Mouse (Mus musculus): ENCODE data around the gene Scgn. TPM values are rescaled to one million over a fixed set of nuclear protein-coding genes. Genes with fewer than 3 reads are reported as not detected.

Scgn gene
- total RNA-seq, 4 experiments from 2014 or later = 2.3 to 4.4 (median 3.1) TPM

DNA sequence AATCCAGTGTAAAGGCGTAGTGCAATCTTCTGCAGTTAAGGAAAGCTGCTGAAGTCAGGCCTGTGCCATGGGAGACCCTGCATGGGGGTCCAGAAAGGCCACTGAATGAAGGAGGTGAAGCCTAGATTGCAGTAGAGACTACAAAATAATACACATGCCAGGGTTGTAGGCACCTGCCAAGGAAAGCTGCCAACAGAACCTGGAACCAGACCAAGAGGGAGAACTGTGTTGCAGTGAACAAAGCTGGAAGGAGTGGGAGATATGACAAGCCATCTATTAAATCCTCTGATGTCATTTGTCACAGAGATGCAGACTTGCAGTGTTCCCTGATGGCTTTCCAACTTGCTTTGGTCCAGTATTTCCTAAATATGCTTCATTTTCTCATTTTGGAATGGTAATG, 52.3 kb downstream of the Scgn start:
- no peak for DNase-seq

DNA sequence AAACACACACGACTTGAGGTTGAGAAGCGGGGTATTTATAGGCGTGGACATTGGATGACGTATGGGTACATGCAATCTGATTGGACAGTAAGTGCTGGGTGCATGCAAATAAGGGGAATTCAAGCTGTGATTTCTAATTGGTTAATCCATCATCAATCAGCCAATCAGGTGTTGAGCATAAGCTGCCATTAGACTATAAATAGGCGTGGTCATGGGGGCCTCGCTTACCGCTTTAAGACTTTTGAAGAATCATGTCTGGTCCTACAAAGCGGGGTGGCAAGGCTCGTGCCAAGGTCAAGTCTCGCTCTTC, 56.8 kb downstream of the Scgn start, which contains the start of gene Hist1h2aa:
TSS of gene Hist1h2aa (plus strand) at position 252 of the 310 bp plus-strand sequence.
- DNase-seq = no peak

DNA sequence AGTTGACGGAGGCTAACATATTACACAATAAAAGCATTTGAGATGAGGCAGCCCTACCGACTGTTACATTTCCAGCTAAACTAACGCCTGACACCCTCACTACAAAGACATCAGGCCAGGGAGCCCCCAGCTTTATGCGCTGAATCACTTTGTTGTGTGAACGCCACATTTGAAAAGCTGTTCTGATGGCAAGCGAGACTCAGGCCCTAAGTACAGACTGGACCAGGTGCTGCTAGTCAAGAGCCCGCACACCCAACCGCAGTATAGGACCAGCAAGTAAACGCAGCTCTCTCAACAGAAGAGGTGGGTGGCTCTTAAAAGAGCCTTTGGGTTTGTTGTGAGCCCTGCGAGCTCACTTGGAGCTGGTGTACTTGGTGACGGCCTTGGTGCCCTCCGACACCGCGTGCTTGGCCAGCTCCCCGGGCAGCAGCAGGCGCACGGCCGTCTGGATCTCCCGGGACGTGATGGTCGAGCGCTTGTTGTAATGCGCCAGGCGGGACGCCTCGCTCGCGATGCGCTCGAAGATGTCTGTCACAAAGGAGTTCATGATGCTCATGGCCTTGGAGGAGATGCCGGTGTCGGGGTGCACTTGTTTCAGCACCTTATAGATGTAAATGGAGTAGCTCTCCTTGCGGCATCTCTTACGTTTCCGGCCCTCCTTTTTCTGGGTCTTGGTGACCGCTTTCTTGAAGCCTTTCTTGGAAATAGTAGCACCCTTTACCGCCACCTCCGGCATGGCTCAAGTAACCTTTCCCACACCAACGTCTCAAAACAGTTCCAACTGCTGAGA, 57.4 kb downstream of the Scgn start, which contains the start of gene Hist1h2ba:
TSS of gene Hist1h2ba (minus strand) at position 736 of the 790 bp plus-strand sequence.
- DNase-seq = no peak

DNA sequence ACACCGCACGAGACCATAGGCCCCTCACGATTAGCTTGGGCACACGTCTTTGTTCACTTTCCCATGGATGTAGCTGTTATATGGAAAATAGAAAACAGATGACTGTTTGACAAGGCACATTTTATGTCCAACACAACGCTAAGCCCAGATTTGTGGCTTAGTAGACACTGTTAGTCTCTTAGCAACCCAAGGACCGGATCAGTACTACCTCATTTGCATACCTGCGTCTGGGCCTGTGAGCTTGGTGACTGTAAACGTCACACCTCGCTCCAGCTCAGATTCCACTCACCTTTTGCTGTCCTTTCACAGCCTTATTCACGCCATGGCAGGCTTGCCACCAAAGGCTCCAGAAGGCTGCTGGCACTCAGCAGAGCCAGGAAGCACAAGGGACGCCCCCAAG, 60.1 kb downstream of the Scgn start:
- no peak for DNase-seq

DNA sequence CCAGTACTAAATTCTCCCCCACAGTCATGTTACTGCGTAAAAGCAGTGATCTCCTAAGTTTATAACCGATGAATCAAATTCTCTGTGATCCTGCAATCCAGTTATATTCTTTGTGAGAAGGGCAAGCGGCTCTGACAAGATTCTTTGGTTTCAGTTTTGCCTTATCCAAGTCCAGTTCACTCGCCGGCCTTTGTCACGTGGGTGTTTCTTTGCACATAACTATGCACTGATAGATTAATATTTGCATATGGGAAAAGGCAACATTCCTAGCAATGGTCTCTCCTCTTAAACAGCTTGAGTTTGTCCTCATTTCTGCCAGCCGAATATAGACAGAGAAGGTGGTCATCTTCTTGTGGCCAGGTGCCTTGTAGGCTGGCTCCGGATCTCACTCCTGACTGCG, 60.6 kb downstream of the Scgn start:
- DNase-seq = no peak

- DNase-seq = no peak
Observed at GRCm38 (mm10) chr13:23928637-23929036, 62.4 kb downstream of the Scgn start.

DNA sequence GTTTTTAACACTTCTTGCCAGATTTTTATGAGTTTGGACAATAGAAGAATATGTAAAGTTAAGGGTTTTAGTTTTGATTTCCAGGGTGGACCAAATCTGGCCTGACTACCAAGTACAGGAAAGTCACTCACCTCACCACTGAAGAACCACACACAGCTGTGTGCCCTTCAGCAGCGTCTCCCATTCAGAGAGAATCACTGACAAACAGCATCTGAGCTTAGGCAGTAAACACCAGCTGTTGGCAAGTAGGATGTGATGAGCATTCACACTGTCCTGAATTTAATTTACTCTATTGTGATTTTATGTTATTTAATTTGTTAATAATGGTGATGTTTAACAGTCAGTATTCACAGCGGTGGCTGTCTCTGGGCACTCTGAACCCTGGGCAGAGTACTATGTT, 65.2 kb downstream of the Scgn start:
- DNase-seq = no peak

DNA sequence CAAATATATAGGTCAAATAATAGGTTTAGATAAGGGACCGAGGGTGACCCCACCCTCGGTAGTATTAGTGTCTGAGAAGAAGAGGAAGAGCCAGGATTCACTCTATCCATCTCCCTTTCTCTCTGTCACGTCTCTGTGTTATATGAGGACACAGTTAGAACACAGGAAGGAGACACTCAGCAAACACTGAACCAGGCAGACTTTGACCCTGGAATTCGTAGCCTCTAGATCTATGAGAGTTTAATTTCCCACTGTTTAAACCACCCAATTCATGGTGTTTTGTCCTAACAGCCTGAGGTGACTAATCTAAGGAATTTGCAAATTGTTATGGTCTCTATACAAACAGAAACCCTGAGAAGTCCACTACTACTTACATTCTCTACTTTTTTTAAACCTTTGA, 73.3 kb downstream of the Scgn start:
- DNase-seq = no peak

DNA sequence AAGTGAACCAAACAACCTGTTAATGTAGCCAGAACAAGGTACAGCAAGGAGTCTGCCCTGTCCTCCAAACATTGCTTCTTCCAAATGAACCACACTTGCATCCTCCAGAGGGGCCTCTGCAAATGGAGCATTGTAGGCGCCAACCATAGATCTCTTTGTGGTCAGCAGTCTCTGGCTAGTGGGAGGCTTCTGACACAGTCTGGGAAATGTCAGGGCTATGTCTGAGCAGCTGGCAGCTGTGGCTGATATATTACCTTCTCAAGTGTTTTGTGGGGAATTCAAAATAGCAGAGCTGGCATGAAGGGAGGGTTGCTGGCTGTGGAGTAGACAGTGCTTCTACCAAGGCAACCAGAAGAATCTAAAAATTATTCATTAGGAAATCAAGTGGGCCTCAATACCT, 74.9 kb downstream of the Scgn start:
- peak; percentile 62 for DNase-seq

DNA sequence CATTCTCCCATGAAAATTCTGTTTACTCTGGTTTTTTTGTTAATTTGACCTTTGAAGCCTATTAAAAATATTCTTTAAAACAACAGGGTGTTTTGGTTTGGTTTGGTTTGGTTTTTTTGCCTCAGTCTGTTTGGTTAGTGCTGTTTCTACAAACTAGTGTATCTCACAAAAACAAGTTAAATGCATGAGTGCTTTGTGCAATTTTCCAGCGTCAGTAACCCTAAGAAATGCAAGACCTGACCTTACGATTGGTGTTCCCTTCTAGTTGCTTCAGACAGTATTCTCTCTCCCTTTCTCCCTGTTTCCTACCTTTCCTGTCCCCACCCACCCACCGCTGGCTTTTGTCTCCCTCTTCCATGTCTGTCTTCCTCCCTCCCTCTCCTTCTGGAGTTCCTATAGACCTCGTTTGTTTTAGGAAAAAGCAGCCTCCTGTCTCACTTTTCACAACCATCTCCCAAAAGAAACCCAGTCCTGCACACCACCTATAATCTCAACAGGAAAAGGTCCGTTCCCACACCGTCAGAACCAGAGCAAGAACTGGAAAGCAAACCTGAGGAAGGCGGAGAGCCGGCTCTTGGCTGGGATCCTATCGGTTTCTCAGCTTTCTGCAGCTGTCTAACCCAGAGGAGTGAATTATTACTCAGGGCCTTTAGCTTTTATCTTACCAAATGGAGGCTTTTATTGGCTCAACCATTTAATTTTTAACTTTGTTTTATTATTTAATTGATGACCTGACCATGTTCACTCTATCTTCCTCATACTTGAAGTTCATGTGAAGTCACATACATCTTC, 76.4 kb downstream of the Scgn start, which contains the start of gene Slc17a4:
TSS of gene Slc17a4 (minus strand) at position 634 of the 792 bp plus-strand sequence.
- DNase-seq = no peak

DNA sequence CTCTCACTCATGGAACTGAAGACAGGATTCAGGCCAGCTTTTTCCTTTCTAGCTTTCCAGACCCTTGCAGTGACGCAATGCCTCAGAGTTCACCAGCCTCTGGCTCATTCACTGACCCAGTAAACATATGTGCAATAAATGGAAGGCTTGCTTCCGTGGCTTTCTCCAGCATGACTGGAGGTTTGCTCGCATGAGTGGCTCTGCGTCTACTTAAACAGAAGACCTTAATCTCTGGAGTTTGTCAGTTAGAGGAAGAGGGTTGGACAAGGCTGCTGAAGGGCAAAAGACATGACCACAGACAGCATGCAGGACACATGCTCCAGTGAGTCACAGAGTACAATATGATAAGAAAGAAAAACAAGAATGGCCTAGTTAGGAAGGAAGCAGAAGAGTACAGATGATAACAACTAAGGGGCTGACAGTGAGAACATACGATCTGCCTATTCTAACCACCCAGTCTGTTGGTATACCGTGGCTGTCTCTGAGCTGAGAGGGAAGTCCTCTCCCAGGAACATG, 77.2 kb downstream of the Scgn start:
- peak; percentile 41 for DNase-seq

GRCm38 (mm10) chr13:23911335-23911734, 79.7 kb downstream of the Scgn start:
- DNase-seq = no peak

DNA sequence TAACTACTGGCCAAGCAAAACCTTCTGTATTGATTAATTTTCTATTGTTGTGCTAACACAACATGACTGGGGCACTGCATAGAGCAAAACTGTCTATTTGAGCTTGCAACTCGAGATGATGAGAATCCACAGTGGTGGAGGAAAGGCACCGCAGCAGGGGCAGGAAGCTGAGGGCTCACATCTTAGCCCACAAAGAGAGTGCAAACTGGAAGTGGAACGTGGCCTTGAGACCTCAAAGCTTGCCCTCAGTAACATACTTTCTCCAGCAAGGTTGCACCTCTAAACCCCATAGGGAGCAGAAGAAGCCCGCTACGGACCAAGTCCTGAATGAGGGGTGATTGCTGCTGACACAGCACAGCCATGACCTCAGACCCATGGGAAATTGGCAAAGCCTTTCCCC, 80.9 kb downstream of the Scgn start:
- DNase-seq = no peak

- DNase-seq = no peak
Observed at GRCm38 (mm10) chr13:23906906-23907305, 84.1 kb downstream of the Scgn start.

Small RNAs within 50 kb of the gene (microRNA-seq; reads per million reads assigned to microRNA genes)
- 0 reads per million in 2 experiments for gene Gm44344

Other genes starting within 250 kb of the Scgn start
- 10 to 100 TPM in 1 of 4 experiments, 1 to 10 TPM in 3; 4.3 to 10.9 (median 7.4) TPM for gene Hist1h3c, start 245.6 kb downstream of the Scgn start, total RNA-seq (2022)
- gene Hist1h2bb, start 244.5 kb downstream of the Scgn start, total RNA-seq (2022) = 10 to 100 TPM; 14.8 to 24.3 (median 20.0) TPM
- 10 to 100 TPM; 24.0 to 37.5 (median 29.3) TPM for gene Hist1h2ab, start 240.1 kb downstream of the Scgn start, total RNA-seq (2022)
- 10 to 100 TPM; 18.1 to 29.8 (median 26.6) TPM for gene Hist1h3b, start 238.9 kb downstream of the Scgn start, total RNA-seq (2022)
- 100 to 1,000 TPM in 1 of 4 experiments, 10 to 100 TPM in 3; 69.6 to 104 (median 91.8) TPM for gene Hist1h4b, start 234.2 kb downstream of the Scgn start, total RNA-seq (2022)
- gene Hist1h4a, start 230.0 kb downstream of the Scgn start, total RNA-seq (2022) = 10 to 100 TPM; 18.1 to 29.1 (median 26.8) TPM
- 10 to 100 TPM; 28.7 to 37.4 (median 36.4) TPM for gene Hist1h3a, start 228.8 kb downstream of the Scgn start, total RNA-seq (2022)
- 10 to 100 TPM; 16.7 to 20.1 (median 18.6) TPM for gene Hist1h1a, start 227.5 kb downstream of the Scgn start, total RNA-seq (2022)
- under 1 TPM in 3 of 4 experiments, not detected in 1; 0.24 to 0.48 (median 0.26) TPM for gene Trim38, start 221.3 kb downstream of the Scgn start, total RNA-seq (2022)
- gene Slc17a2, start 184.2 kb downstream of the Scgn start, total RNA-seq (2022) = under 1 TPM in 1 of 4 experiments, not detected in 3; 0.06 TPM
- 1 to 10 TPM in 1 of 4 experiments, under 1 TPM in 3; 0.18 to 1.4 (median 0.76) TPM for gene Slc17a3, start 151.8 kb downstream of the Scgn start, total RNA-seq (2022)
- gene Slc17a1, start 123.5 kb downstream of the Scgn start, total RNA-seq (2022) = not detected
- under 1 TPM in 3 of 4 experiments, not detected in 1; 0.13 to 0.38 (median 0.15) TPM for gene Slc17a4, start 76.2 kb downstream of the Scgn start, total RNA-seq (2022)
- gene Hist1h2ba, start 57.1 kb downstream of the Scgn start, total RNA-seq (2022) = not detected
- gene Hist1h2aa, start 56.8 kb downstream of the Scgn start, total RNA-seq (2022) = not detected